Mouse (Mus musculus) intestine, embryonic 16.5 days (tissue): Measurements from ENCODE around the gene Slc25a44. TPM values are rescaled to one million over a fixed set of nuclear protein-coding genes. Genes with fewer than 3 reads are reported as not detected.
A peak's percentile ranks its signal among the peaks of the same experiment; 100 is the strongest.
"Not testable (repeated sequence)": the region's sequence is repeated elsewhere in the genome, so short reads cannot be mapped to it uniquely, and the experiment has no call there.

Experiments used
- ATAC-seq: fragments of 200-750 bp; cut with Nextera tagmentation; 2 replicates; pipeline ENCODE4 v1.8.0; 2017; ENCODE audit warnings: moderate TSS enrichment, moderate library complexity
- H3K27ac ChIP-seq: fragments of 300-500 bp; sonication (generic); 2 replicates; pipeline ENCODE4 v1.5.1; 2014; ENCODE audit warnings: mild to moderate bottlenecking, low read length
- H3K27me3 ChIP-seq: fragments of 300-500 bp; sonication (generic); replicated peaks from 2 replicates; pipeline ENCODE4 v1.6.1; 2014; ENCODE audit warnings: low read length, control low read depth, mixed read lengths; ENCODE audit not compliant: control insufficient read depth, insufficient read depth
- H3K36me3 ChIP-seq: fragments of 300-500 bp; sonication (generic); 2 replicates; pipeline ENCODE4 v1.6.1; 2014; ENCODE audit warnings: low read length, control low read depth; ENCODE audit not compliant: control insufficient read depth, insufficient read depth
- H3K4me1 ChIP-seq: fragments of 300-500 bp; sonication (generic); 2 replicates; pipeline ENCODE4 v1.6.1; 2014; ENCODE audit warnings: low read length, control low read depth, mixed read lengths; ENCODE audit not compliant: control insufficient read depth, insufficient read depth
- H3K4me2 ChIP-seq: fragments of 300-500 bp; sonication (generic); 2 replicates; pipeline ENCODE4 v1.6.1; 2014; ENCODE audit warnings: low read depth, low read length, control low read depth
- H3K4me3 ChIP-seq: fragments of 300-500 bp; sonication (generic); 2 replicates; pipeline ENCODE4 v1.5.1; 2014; ENCODE audit warnings: mild to moderate bottlenecking, low read length
- H3K9ac ChIP-seq: fragments of 300-500 bp; sonication (generic); 2 replicates; pipeline ENCODE4 v1.6.1; 2014; ENCODE audit warnings: low read depth, low read length
- H3K9me3 ChIP-seq: fragments of 300-500 bp; sonication (generic); 2 replicates; pipeline ENCODE4 v1.6.1; 2016; ENCODE audit warnings: low read length, control low read depth; ENCODE audit not compliant: control insufficient read depth
- WGBS: fragments of 180-500 bp; shearing (Covaris S2); extraction: QIAGEN DNeasy Blood & Tissue Kit; methylation state at CpG from one replicate; pipeline ENCODE4 v1.1.7; 2014; 5-methylcytosine and 5-hydroxymethylcytosine counted together
- polyA plus RNA-seq: library from polyadenylated mRNA; unstranded; fragments of >200 nt; fragmentation: Nextera tagmentation; extraction: Ambion mirVana; gene quantifications from 2 replicates; pipeline ENCODE4 v1.2.1, GENCODE M21; 2015

Slc25a44 gene
- polyA plus RNA-seq, 1 experiment from 2014 or later: 20.4 TPM

- WGBS: 25% methylated on average over 27 of the region's 27 CpGs
- Histone ChIP-seq H3K9ac (no peak overlapping the region; the same call in 1 of the 2 replicates), H3K27ac (no peak overlapping the region; the same call in 1 of the 2 replicates), H3K27me3 (no peaks in the 10 kb centered on the region), H3K4me1 (peaks cover 21% of the 10 kb centered on the region), H3K4me3 (0 out of 2 replicates have a peak overlapping the region, but pooled peaks have one; percentile 11), H3K36me3 (peaks cover 2% of the 10 kb centered on the region; the same call in 1 of the 2 replicates), H3K4me2 (peak overlapping the region; percentile 39), H3K9me3 (no peaks in the 10 kb centered on the region)
- ATAC-seq: peak; percentile 25
Observed at GRCm38 (mm10) chr3:88440500-88441381, 15.8 kb upstream of the Slc25a44 start.

- H3K9ac ChIP-seq: no peak overlapping the region
- peaks cover 2% of the 10 kb centered on the region; the same call in 1 of the 2 replicates for H3K36me3 ChIP-seq
- H3K27me3 ChIP-seq: no peaks in the 10 kb centered on the region
- no peak overlapping the region for H3K4me2 ChIP-seq
- no peaks in the 10 kb centered on the region for H3K9me3 ChIP-seq
- H3K4me1 ChIP-seq: peaks cover 21% of the 10 kb centered on the region
- 67% methylated on average over 4 of the region's 4 CpGs for WGBS
- H3K4me3 ChIP-seq: no peak overlapping the region
- ATAC-seq: no peak
- H3K27ac ChIP-seq: no peak overlapping the region
Observed at GRCm38 (mm10) chr3:88439582-88439981, 14.6 kb upstream of the Slc25a44 start.

- Histone ChIP-seq H3K4me2 (no peak overlapping the region), H3K9ac (no peak overlapping the region)
Observed at GRCm38 (mm10) chr3:88437454-88437853, 12.5 kb upstream of the Slc25a44 start.

GRCm38 (mm10) chr3:88436395-88437201 is 11.7 kb upstream of the Slc25a44 start:
- peak overlapping the region; percentile 58 for H3K4me2 ChIP-seq
- H3K27me3 ChIP-seq: no peaks in the 10 kb centered on the region
- no peak overlapping the region for H3K27ac ChIP-seq
- WGBS: 21% methylated on average over 29 of the region's 29 CpGs
- ATAC-seq: peak; percentile 53
- H3K9me3 ChIP-seq: no peaks in the 10 kb centered on the region; the same call in 1 of the 2 replicates
- H3K9ac ChIP-seq: peak overlapping the region; percentile 44
- peaks cover 16% of the 10 kb centered on the region for H3K4me1 ChIP-seq
- H3K4me3 ChIP-seq: peak overlapping the region; percentile 36
- peaks cover 2% of the 10 kb centered on the region; the same call in 1 of the 2 replicates for H3K36me3 ChIP-seq

More at GRCm38 (mm10) chr3:88437454-88437853, 12.5 kb upstream of the Slc25a44 start:
- H3K4me3 ChIP-seq: no peak overlapping the region
- H3K36me3 ChIP-seq: peaks cover 2% of the 10 kb centered on the region; the same call in 1 of the 2 replicates
- no peak overlapping the region for H3K27ac ChIP-seq
- H3K4me1 ChIP-seq: peaks cover 16% of the 10 kb centered on the region
- WGBS: 69% methylated on average over 10 of the region's 10 CpGs
- no peaks in the 10 kb centered on the region for H3K27me3 ChIP-seq
- no peaks in the 10 kb centered on the region; the same call in 1 of the 2 replicates for H3K9me3 ChIP-seq
- no peak for ATAC-seq

- Histone ChIP-seq H3K4me1 (peaks cover 7% of the 10 kb centered on the region), H3K27me3 (no peaks in the 10 kb centered on the region), H3K4me2 (no peak overlapping the region), H3K36me3 (peaks cover 2% of the 10 kb centered on the region; the same call in 1 of the 2 replicates), H3K27ac (no peak overlapping the region), H3K9me3 (no peaks in the 10 kb centered on the region; the same call in 1 of the 2 replicates), H3K9ac (no peak overlapping the region), H3K4me3 (no peak overlapping the region)
- 68% methylated on average over 10 of the region's 10 CpGs for WGBS
- ATAC-seq: no peak
Observed at GRCm38 (mm10) chr3:88435515-88435914, 10.6 kb upstream of the Slc25a44 start.

GRCm38 (mm10) chr3:88428639-88429038 is 3.7 kb upstream of the Slc25a44 start:
- H3K36me3 ChIP-seq, ATAC-seq, H3K27ac ChIP-seq, H3K4me2 ChIP-seq, H3K4me3 ChIP-seq, H3K27me3 ChIP-seq, H3K4me1 ChIP-seq, H3K9me3 ChIP-seq, H3K9ac ChIP-seq: not testable (repeated sequence)
- WGBS: 75% methylated on average over 8 of the region's 8 CpGs

- H3K27ac ChIP-seq: no peak overlapping the region
- 73% methylated on average over 4 of the region's 4 CpGs for WGBS
- ATAC-seq: no peak
- no peaks in the 10 kb centered on the region for H3K9me3 ChIP-seq
- no peak overlapping the region for H3K4me2 ChIP-seq
- H3K4me3 ChIP-seq: no peak overlapping the region
- no peak overlapping the region for H3K9ac ChIP-seq
- peaks cover 17% of the 10 kb centered on the region for H3K4me1 ChIP-seq
- H3K27me3 ChIP-seq: no peaks in the 10 kb centered on the region
- H3K36me3 ChIP-seq: no peaks in the 10 kb centered on the region
Observed at GRCm38 (mm10) chr3:88427342-88427905, 2.5 kb upstream of the Slc25a44 start.

GRCm38 (mm10) chr3:88425708-88426420 is 925 bp upstream of the Slc25a44 start:
- Histone ChIP-seq H3K4me2 (peak overlapping the region; percentile 44), H3K27ac (no peak overlapping the region; the same call in 1 of the 2 replicates), H3K9ac (no peak overlapping the region), H3K36me3 (0 out of 2 replicates have a peak, but pooled peaks cover under 1% of the 10 kb centered on the region), H3K4me3 (no peak overlapping the region), H3K27me3 (no peaks in the 10 kb centered on the region), H3K9me3 (no peaks in the 10 kb centered on the region), H3K4me1 (peaks cover 28% of the 10 kb centered on the region)
- 81% methylated on average over 10 of the region's 10 CpGs for WGBS
- ATAC-seq: no peak
